Mouse (Mus musculus) brain, embryonic 14.5 days (tissue): ENCODE measurements around the gene Zdhhc16.

ENCODE experiments used
- CTCF ChIP-seq: fragments of 200-500 bp; IDR thresholded peaks from 2 replicates; pipeline ENCODE4 v1.5.1; 2012; ENCODE audit warnings: inconsistent platforms, mild to moderate bottlenecking, moderate library complexity, borderline replicate concordance; ENCODE audit not compliant: insufficient read depth, insufficient read length; ENCODE audit errors: extremely low read depth
- POLR2A ChIP-seq: fragments of 200-500 bp; IDR thresholded peaks from 2 replicates; pipeline ENCODE4 v1.6.1; 2012; ENCODE audit warnings: mild to moderate bottlenecking, inconsistent platforms, borderline replicate concordance; ENCODE audit not compliant: poor library complexity, insufficient read depth, insufficient read length, severe bottlenecking; ENCODE audit errors: extremely low read depth

GRCm38 (mm10) chr19:41888191-41888590, 45.1 kb upstream of the Zdhhc16 start:
- TF ChIP-seq CTCF = no peak
- TF ChIP-seq POLR2A = no peak
